Mouse (Mus musculus): Measurements from ENCODE around the gene Mettl7a3. TPM values are rescaled to one million over a fixed set of nuclear protein-coding genes. Genes with fewer than 3 reads are reported as not detected.
"Not testable (repeated sequence)": the region's sequence is repeated elsewhere in the genome, so short reads cannot be mapped to it uniquely, and the experiment has no call there.

Gene Mettl7a3
- polyA plus RNA-seq, 1 experiment from 2014 or later = 88.9 TPM

GRCm38 (mm10) chr15:100355876-100356275 is 21.1 kb downstream of the Mettl7a3 start:
- TF ChIP-seq CTCF (IDR thresholded peaks at IDR 0.05) = no peak
- in situ Hi-C loops (cut with MboI; ENCODE audit: low pct_unique_long_range_greater_than_20kb) = no loop called here
- no peaks in the 10 kb centered on the region for H3K27me3 ChIP-seq
- ChIA-PET POLR2A (no interaction called here), CTCF (no interaction called here)
- no peak for DNase-seq (ENCODE audit: low read depth, low spot score)
- no peak for ATAC-seq

- in situ Hi-C loops (cut with MboI; ENCODE audit: low pct_unique_long_range_greater_than_20kb) = no loop called here
- ATAC-seq (no peak), DNase-seq (ENCODE audit: low read depth, low spot score) (no peak)
- ChIA-PET CTCF (no interaction called here), POLR2A (no interaction called here)
- TF ChIP-seq CTCF (IDR thresholded peaks at IDR 0.05) = no peak
- H3K27me3 ChIP-seq = no peaks in the 10 kb centered on the region
These were observed 29.5 kb downstream of the Mettl7a3 start, which contains the start of gene Higd1c for GRCm38 (mm10) chr15:100364242-100364641. Gene Higd1c, plus strand, starts transcription at chr15:100364542.

- POLR2A ChIA-PET; DNase-seq (ENCODE audit: low read depth, low spot score); ATAC-seq; in situ Hi-C loops (cut with MboI; ENCODE audit: low pct_unique_long_range_greater_than_20kb); H3K27me3 ChIP-seq; CTCF ChIA-PET: not testable (repeated sequence)
These were observed 31.2 kb downstream of the Mettl7a3 start for GRCm38 (mm10) chr15:100365967-100366366.

GRCm38 (mm10) chr15:100367119-100367518 is 32.4 kb downstream of the Mettl7a3 start:
- POLR2A ChIA-PET = interaction anchor here (1.1 kb wide), 1 partner anchor 36 kb away, joined by 3 read pairs; no protein-coding TSS in a partner anchor
- ATAC-seq = no peak
- DNase-seq (ENCODE audit: low read depth, low spot score) = no peak
- CTCF ChIA-PET = interaction anchor here (1.1 to 1.4 kb wide), 2 partner anchors 36 to 82 kb away, joined by 3 to 5 read pairs; no protein-coding TSS in a partner anchor
- no peaks in the 10 kb centered on the region for H3K27me3 ChIP-seq
- in situ Hi-C loops (cut with MboI; ENCODE audit: low pct_unique_long_range_greater_than_20kb) = no loop called here
- TF ChIP-seq CTCF (IDR thresholded peaks at IDR 0.05) = no peak

DNA sequence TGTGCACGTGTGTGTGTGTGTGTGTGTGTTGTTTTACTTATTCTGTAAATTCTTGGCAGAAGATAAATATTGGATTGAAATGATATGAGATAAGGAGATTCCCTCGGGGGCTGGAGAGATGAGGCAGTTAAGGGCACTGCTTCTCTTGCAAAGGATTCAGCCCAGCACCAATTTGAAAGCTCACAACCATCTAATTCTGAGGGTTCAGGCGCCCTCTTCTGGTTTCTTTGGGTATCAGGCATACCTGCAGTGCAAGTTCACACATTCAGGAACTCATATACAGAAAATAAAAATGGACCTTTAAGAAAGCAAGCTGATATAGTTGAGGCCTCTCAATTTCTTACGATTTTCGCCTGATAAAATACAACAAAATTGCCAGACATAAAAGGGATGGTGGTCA is 40.3 kb downstream of the Mettl7a3 start:
- in situ Hi-C loops (cut with MboI; ENCODE audit: low pct_unique_long_range_greater_than_20kb) = no loop called here
- ChIA-PET POLR2A (interaction anchor here (1.2 to 2.3 kb wide), 2 partner anchors 55 to 67 kb away, joined by 4 to 7 read pairs; no protein-coding TSS in a partner anchor), CTCF (interaction anchor here (0.7 to 2.6 kb wide), 15 partner anchors 11 to 175 kb away, joined by 3 to 12 read pairs (median 6); partner anchors contain the start of gene Mettl7a3)
- no peak for DNase-seq (ENCODE audit: low read depth, low spot score)
- TF ChIP-seq CTCF (IDR thresholded peaks at IDR 0.05) = peak; percentile 87
- H3K27me3 ChIP-seq = no peaks in the 10 kb centered on the region
- ATAC-seq = no peak

- H3K27me3 ChIP-seq; DNase-seq (ENCODE audit: low read depth, low spot score); POLR2A ChIA-PET; in situ Hi-C loops (cut with MboI; ENCODE audit: low pct_unique_long_range_greater_than_20kb); CTCF ChIA-PET: not testable (repeated sequence)
- ATAC-seq = peak; percentile 59
These were observed 43.2 kb downstream of the Mettl7a3 start for GRCm38 (mm10) chr15:100377847-100378505.

GRCm38 (mm10) chr15:100379658-100380057 is 44.9 kb downstream of the Mettl7a3 start:
- H3K27me3 ChIP-seq = no peaks in the 10 kb centered on the region
- POLR2A ChIA-PET = no interaction called here
- ATAC-seq (no peak), DNase-seq (ENCODE audit: low read depth, low spot score) (no peak)
- CTCF ChIA-PET = interaction anchor here (1.4 kb wide), 1 partner anchor 21 kb away, joined by 4 read pairs; no protein-coding TSS in a partner anchor
- no peak for TF ChIP-seq CTCF (IDR thresholded peaks at IDR 0.05)
- in situ Hi-C loops (cut with MboI; ENCODE audit: low pct_unique_long_range_greater_than_20kb) = no loop called here

DNA sequence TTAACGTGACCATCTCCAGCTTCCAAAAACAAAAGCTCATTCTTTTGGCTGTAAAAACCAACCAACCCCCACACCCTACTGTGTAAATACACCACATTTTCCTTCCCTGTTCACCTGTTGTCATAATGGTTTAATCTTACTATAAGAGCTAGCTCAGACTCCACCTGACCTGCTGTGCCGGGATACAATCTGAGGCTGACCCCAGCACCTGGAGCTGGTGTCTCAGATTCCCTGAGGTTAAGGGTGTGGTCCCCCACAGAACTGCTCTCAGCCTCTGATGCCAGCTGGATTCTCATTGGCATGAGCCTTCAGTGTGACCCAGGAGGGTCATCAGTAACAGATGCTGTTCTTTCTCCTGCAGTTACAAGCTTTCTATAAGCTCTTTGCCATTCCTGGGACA is 45.4 kb downstream of the Mettl7a3 start:
- no peak for DNase-seq (ENCODE audit: low read depth, low spot score)
- CTCF ChIA-PET = interaction anchor here (1.4 kb wide), 1 partner anchor 21 kb away, joined by 4 read pairs; no protein-coding TSS in a partner anchor
- in situ Hi-C loops (cut with MboI; ENCODE audit: low pct_unique_long_range_greater_than_20kb) = no loop called here
- no peak for ATAC-seq
- POLR2A ChIA-PET = no interaction called here
- H3K27me3 ChIP-seq = no peaks in the 10 kb centered on the region
- no peak for TF ChIP-seq CTCF (IDR thresholded peaks at IDR 0.05)

DNA sequence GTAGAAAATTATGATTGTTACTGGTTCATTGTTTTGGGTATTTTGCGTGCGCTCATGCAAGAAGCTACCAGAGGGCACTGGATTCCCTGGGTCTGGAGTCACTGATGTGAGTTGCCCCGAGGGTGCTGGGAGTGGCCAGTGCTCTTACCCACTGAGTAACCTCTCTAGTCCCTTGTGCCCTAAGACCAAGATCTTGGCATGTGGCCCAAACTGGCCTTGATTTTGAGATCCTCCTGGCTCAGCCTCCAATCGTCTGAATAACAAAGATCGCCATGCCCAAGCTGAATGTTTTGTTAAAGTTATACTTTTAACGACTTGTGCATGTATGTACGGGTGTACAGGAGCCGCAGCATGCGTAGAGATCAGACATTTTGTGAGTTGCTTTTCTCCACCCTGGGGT is 51.0 kb downstream of the Mettl7a3 start:
- POLR2A ChIA-PET = no interaction called here
- DNase-seq (ENCODE audit: low read depth, low spot score) (no peak), ATAC-seq (no peak)
- CTCF ChIA-PET = interaction anchor here (0.8 to 1.5 kb wide), 4 partner anchors 9 to 122 kb away, joined by 3 to 4 read pairs (median 4); no protein-coding TSS in a partner anchor
- in situ Hi-C loops (cut with MboI; ENCODE audit: low pct_unique_long_range_greater_than_20kb) = loop anchor here (5.0 kb wide), 1 partner anchor 67 kb away; no protein-coding TSS in a partner anchor
- no peak for TF ChIP-seq CTCF (IDR thresholded peaks at IDR 0.05)
- H3K27me3 ChIP-seq = no peaks in the 10 kb centered on the region

DNA sequence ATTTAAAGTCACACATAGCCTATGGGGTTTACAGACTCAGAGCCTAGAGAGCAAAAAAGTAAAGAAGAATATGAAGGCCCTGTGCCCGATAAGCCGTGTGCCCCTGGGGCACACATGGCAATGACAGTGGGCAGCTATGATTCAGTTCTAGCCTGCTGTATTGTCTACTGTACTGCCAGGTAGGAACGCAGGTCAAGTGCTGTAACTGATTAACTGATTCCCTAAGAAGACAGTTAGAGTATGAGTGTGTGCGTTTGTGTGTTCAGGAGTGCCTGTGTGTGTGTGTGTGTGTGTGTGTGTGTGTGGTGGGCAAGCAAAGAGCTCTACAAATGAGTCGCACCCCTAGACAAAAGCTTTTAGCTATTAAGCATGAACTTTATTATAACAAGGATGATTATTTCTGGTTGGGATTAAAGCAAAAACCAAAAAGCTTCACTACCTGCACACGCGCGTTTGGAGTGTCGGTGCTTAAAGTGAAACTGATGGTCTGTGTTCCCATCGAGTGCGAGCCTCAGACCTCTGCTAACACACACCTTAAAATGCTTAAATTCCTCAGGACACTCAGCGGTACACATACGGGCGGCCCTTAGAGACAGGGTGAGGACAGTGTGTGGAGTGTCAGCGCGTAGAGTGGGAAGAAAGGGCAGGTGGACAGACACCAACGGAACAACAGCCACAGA is 53.0 kb downstream of the Mettl7a3 start:
- POLR2A ChIA-PET = interaction anchor here (1.0 kb wide), 1 partner anchor 36 kb away, joined by 3 read pairs; no protein-coding TSS in a partner anchor
- ATAC-seq = no peak

More for the DNA sequence above, 53.0 kb downstream of the Mettl7a3 start:
- in situ Hi-C loops (cut with MboI; ENCODE audit: low pct_unique_long_range_greater_than_20kb) = loop anchor here (5.0 kb wide), 1 partner anchor 65 kb away; no protein-coding TSS in a partner anchor
- CTCF ChIA-PET = no interaction called here
- no peaks in the 10 kb centered on the region for H3K27me3 ChIP-seq
- DNase-seq (ENCODE audit: low read depth, low spot score) = no peak
- TF ChIP-seq CTCF (IDR thresholded peaks at IDR 0.05) = no peak

Measured in Patski (cell line).